Mouse (Mus musculus): ENCODE data around the gene Kcns1. TPM values are rescaled to one million over a fixed set of nuclear protein-coding genes. Genes with fewer than 3 reads are reported as not detected.

Gene Kcns1
- polyA plus RNA-seq, 1 experiment from 2014 or later = 3.6 TPM

GRCm38 (mm10) chr2:164167752-164168570 is 3.0 kb downstream of the Kcns1 start:
- Histone ChIP-seq H3K9ac (no peak overlapping the region), H3K4me2 (peak overlapping the region; percentile 73), H3K27me3 (peaks cover 66% of the 10 kb centered on the region), H3K36me3 (no peaks in the 10 kb centered on the region), H3K4me1 (peaks cover 25% of the 10 kb centered on the region), H3K4me3 (peak overlapping the region; percentile 36), H3K27ac (no peak overlapping the region), H3K9me3 (no peaks in the 10 kb centered on the region)
- 0 out of 2 replicates have a peak, but pooled peaks have one; percentile 36 for ATAC-seq (ENCODE audit: insufficient number of reproducible peaks, low FRiP score, low TSS enrichment, low read depth)
- 14% methylated on average over 89 of the region's 90 CpGs for WGBS

- no peak for ATAC-seq (ENCODE audit: insufficient number of reproducible peaks, low FRiP score, low TSS enrichment, low read depth)
- Histone ChIP-seq H3K9me3 (no peaks in the 10 kb centered on the region), H3K9ac (no peak overlapping the region), H3K27me3 (peaks cover 46% of the 10 kb centered on the region), H3K4me3 (no peak overlapping the region), H3K4me2 (no peak overlapping the region), H3K27ac (no peak overlapping the region), H3K4me1 (peaks cover 26% of the 10 kb centered on the region), H3K36me3 (no peaks in the 10 kb centered on the region)
- 92% methylated on average over 5 of the region's 5 CpGs for WGBS
Measured at GRCm38 (mm10) chr2:164164941-164165340, 6.0 kb downstream of the Kcns1 start.

GRCm38 (mm10) chr2:164161515-164162055 is 9.3 kb downstream of the Kcns1 start:
- 74% methylated on average over 11 of the region's 11 CpGs for WGBS
- no peak overlapping the region for H3K4me3 ChIP-seq
- H3K9ac ChIP-seq = no peak overlapping the region
- H3K27ac ChIP-seq = 0 out of 2 replicates have a peak overlapping the region, but pooled peaks have one; percentile 27
- H3K4me2 ChIP-seq = no peak overlapping the region
- H3K36me3 ChIP-seq = no peaks in the 10 kb centered on the region
- no peak for ATAC-seq (ENCODE audit: insufficient number of reproducible peaks, low FRiP score, low TSS enrichment, low read depth)
- peaks cover 12% of the 10 kb centered on the region for H3K4me1 ChIP-seq
- H3K27me3 ChIP-seq = peaks cover 12% of the 10 kb centered on the region
- H3K9me3 ChIP-seq = no peaks in the 10 kb centered on the region

DNA sequence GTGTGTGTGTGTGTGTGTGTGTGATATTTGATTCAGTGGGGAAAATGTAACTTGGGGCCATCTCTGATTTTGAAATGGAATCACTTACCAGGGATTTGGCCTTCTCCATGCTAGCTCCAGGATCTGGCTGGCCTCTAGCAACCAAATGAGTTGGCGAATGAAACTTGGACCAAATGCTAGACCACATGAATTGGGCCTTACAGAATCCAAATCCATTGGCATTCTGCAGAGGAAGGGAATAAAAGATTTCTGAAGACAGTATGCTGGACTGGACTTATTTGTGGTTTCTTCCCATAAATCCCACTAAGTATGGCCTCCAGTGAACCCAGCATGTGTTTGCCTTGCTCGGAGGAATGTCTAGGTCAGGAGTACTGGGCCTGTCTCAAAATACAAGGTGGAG is 12.1 kb downstream of the Kcns1 start:
- no peak overlapping the region for H3K9ac ChIP-seq
- no peak overlapping the region for H3K4me2 ChIP-seq
- peak overlapping the region; percentile 40; the same call in 1 of the 2 replicates for H3K27ac ChIP-seq
- no peak overlapping the region for H3K4me3 ChIP-seq
- H3K36me3 ChIP-seq = peaks cover 4% of the 10 kb centered on the region; the same call in 1 of the 2 replicates
- no peaks in the 10 kb centered on the region for H3K9me3 ChIP-seq
- WGBS = 64% methylated on average over 2 of the region's 2 CpGs
- peaks cover 12% of the 10 kb centered on the region for H3K4me1 ChIP-seq
- no peaks in the 10 kb centered on the region for H3K27me3 ChIP-seq
- no peak for ATAC-seq (ENCODE audit: insufficient number of reproducible peaks, low FRiP score, low TSS enrichment, low read depth)

DNA sequence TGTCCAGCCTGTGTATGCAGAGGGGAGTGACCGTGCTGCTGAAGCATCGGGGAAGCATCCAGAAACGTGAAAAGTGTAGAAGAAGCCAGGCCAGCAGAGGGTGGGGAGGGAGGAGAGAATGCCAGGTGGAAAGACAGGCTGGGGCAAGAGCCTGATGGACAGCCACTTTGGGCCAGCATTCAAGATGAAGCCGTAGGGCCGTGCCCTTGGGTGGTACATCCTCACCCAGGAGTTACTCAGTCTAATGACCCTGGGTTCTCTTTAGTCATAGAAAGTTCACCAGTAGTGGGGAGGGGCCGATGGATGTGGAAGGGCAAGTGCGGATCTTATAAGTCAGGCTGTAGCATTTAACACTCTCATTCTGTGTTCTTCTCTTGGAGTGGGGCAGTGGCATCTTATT is 14.8 kb downstream of the Kcns1 start:
- H3K27ac ChIP-seq = no peak overlapping the region
- no peaks in the 10 kb centered on the region for H3K9me3 ChIP-seq
- H3K4me1 ChIP-seq = peaks cover 10% of the 10 kb centered on the region
- ATAC-seq (ENCODE audit: insufficient number of reproducible peaks, low FRiP score, low TSS enrichment, low read depth) = no peak
- no peaks in the 10 kb centered on the region for H3K27me3 ChIP-seq
- no peak overlapping the region for H3K4me2 ChIP-seq
- WGBS = 80% methylated on average over 7 of the region's 7 CpGs
- no peak overlapping the region for H3K9ac ChIP-seq
- peaks cover 25% of the 10 kb centered on the region for H3K36me3 ChIP-seq
- no peak overlapping the region for H3K4me3 ChIP-seq

DNA sequence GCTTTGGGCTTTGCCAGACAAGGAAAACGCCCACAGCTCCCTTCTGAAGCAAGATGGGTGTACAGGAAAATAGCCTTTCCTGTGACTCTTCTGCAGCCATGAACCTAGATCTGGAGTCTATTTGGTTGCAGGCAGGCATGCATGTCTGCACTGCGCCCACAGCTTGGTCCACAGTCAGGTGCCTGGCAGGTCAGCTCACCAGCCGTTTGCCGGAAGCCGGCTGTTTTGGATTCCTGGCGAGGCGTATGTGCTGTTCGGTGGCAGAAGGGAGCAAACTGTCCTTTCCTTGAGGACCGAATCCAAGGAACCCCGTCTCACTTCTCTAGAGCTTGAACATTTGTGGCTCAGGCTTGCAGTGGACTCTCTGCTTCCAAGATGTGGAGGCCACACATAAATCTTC is 16.9 kb downstream of the Kcns1 start:
- 91% methylated on average over 10 of the region's 10 CpGs for WGBS
- no peaks in the 10 kb centered on the region for H3K9me3 ChIP-seq
- H3K4me3 ChIP-seq = no peak overlapping the region
- no peak for ATAC-seq (ENCODE audit: insufficient number of reproducible peaks, low FRiP score, low TSS enrichment, low read depth)
- H3K9ac ChIP-seq = no peak overlapping the region
- no peak overlapping the region for H3K27ac ChIP-seq
- no peaks in the 10 kb centered on the region for H3K27me3 ChIP-seq
- H3K4me2 ChIP-seq = no peak overlapping the region
- H3K36me3 ChIP-seq = peaks cover 25% of the 10 kb centered on the region
- peaks cover 27% of the 10 kb centered on the region for H3K4me1 ChIP-seq

DNA sequence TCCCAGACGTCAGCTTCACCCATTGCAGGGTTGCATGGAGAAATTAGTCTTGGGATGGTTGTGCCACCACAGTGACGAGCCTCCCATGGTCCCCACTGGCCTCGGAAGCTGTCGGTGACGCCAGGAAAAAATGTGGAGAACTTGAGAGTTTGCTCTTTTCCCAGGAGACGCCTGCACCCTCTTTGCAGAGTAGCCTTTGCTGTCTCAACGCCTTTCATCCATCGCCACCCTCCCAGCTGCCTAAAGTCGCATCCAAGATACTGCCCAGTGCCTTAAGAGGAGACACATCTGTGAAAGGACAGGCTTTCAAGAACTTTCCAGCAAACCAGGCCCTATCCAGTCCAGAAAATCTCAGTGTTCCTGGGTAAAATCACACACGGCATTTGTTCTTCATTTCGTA is 18.6 kb downstream of the Kcns1 start:
- peaks cover 25% of the 10 kb centered on the region for H3K36me3 ChIP-seq
- no peak overlapping the region for H3K4me3 ChIP-seq
- ATAC-seq (ENCODE audit: insufficient number of reproducible peaks, low FRiP score, low TSS enrichment, low read depth) = no peak
- peaks cover 30% of the 10 kb centered on the region for H3K4me1 ChIP-seq
- H3K9ac ChIP-seq = no peak overlapping the region
- H3K9me3 ChIP-seq = no peaks in the 10 kb centered on the region
- 94% methylated on average over 11 of the region's 11 CpGs for WGBS
- H3K27ac ChIP-seq = no peak overlapping the region
- H3K4me2 ChIP-seq = no peak overlapping the region
- no peaks in the 10 kb centered on the region for H3K27me3 ChIP-seq

GRCm38 (mm10) chr2:164150086-164150760 is 20.7 kb downstream of the Kcns1 start:
- WGBS = 19% methylated on average over 14 of the region's 14 CpGs
- H3K4me1 ChIP-seq = peaks cover 30% of the 10 kb centered on the region
- H3K36me3 ChIP-seq = peaks cover 25% of the 10 kb centered on the region
- H3K27ac ChIP-seq = peak overlapping the region; percentile 89
- ATAC-seq (ENCODE audit: insufficient number of reproducible peaks, low FRiP score, low TSS enrichment, low read depth) = peak; percentile 88
- no peak overlapping the region for H3K4me2 ChIP-seq
- H3K9me3 ChIP-seq = no peaks in the 10 kb centered on the region
- no peak overlapping the region for H3K9ac ChIP-seq
- no peak overlapping the region for H3K4me3 ChIP-seq
- no peaks in the 10 kb centered on the region for H3K27me3 ChIP-seq

GRCm38 (mm10) chr2:164146556-164146955 is 24.4 kb downstream of the Kcns1 start:
- no peak for ATAC-seq (ENCODE audit: insufficient number of reproducible peaks, low FRiP score, low TSS enrichment, low read depth)
- no peak overlapping the region for H3K4me2 ChIP-seq
- WGBS = 91% methylated on average over 12 of the region's 12 CpGs
- H3K36me3 ChIP-seq = peaks cover under 1% of the 10 kb centered on the region; the same call in 1 of the 2 replicates
- no peak overlapping the region for H3K9ac ChIP-seq
- no peak overlapping the region for H3K4me3 ChIP-seq
- no peak overlapping the region for H3K27ac ChIP-seq
- H3K9me3 ChIP-seq = no peaks in the 10 kb centered on the region
- H3K4me1 ChIP-seq = peaks cover 38% of the 10 kb centered on the region
- H3K27me3 ChIP-seq = no peaks in the 10 kb centered on the region

DNA sequence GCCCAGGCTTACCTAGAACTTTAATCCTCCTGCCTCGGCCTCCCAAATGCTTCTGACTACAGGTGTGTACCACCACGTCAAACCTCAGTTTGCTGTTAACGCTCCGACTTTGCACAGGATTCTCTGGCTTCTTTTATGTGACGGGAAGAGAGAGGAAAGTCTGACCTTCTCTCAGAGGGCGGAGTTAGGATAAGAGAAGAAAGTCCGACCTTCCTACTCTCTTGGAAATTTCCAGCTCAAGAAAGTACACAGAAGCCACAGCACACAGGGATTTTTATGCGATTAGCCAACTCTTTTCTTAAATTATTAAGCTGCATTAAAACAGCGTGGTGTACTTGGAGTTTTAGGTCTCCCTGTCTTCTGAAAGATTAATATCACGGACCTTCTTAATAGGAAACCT is 26.4 kb downstream of the Kcns1 start:
- no peaks in the 10 kb centered on the region for H3K9me3 ChIP-seq
- no peak overlapping the region for H3K4me2 ChIP-seq
- ATAC-seq (ENCODE audit: insufficient number of reproducible peaks, low FRiP score, low TSS enrichment, low read depth) = no peak
- H3K4me3 ChIP-seq = no peak overlapping the region
- peaks cover 29% of the 10 kb centered on the region for H3K4me1 ChIP-seq
- H3K9ac ChIP-seq = no peak overlapping the region
- no peaks in the 10 kb centered on the region for H3K36me3 ChIP-seq
- 77% methylated on average over 10 of the region's 10 CpGs for WGBS
- H3K27ac ChIP-seq = no peak overlapping the region
- no peaks in the 10 kb centered on the region for H3K27me3 ChIP-seq

DNA sequence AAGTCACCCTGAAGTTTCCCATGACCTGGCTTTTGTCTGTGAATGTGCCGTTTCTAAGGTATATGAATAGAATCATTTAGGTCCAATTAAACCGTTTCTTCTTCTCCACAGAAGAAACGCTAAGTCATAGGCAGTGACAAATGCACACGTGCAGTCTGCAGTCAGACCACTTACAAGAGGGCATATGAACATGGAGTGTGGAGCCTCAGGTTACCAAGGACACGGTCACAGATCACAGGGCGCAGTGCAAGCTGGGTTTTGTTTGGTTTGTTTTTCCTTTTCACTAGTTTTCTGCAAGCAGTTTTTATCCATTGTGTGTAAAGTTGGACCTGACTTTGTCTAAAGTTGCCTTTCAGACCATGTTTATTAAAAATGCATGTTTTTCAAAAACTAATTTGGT is 26.9 kb downstream of the Kcns1 start:
- H3K36me3 ChIP-seq = no peaks in the 10 kb centered on the region
- no peak overlapping the region for H3K9ac ChIP-seq
- H3K4me1 ChIP-seq = peaks cover 26% of the 10 kb centered on the region
- ATAC-seq (ENCODE audit: insufficient number of reproducible peaks, low FRiP score, low TSS enrichment, low read depth) = no peak
- no peak overlapping the region for H3K27ac ChIP-seq
- H3K9me3 ChIP-seq = no peaks in the 10 kb centered on the region
- 76% methylated on average over 6 of the region's 6 CpGs for WGBS
- no peak overlapping the region for H3K4me2 ChIP-seq
- no peak overlapping the region for H3K4me3 ChIP-seq
- no peaks in the 10 kb centered on the region for H3K27me3 ChIP-seq

- Histone ChIP-seq H3K27me3 (no peaks in the 10 kb centered on the region), H3K4me1 (peaks cover 37% of the 10 kb centered on the region)
- ATAC-seq (ENCODE audit: insufficient number of reproducible peaks, low FRiP score, low TSS enrichment, low read depth) = no peak
Measured at GRCm38 (mm10) chr2:164142021-164142420, 28.9 kb downstream of the Kcns1 start.

More at GRCm38 (mm10) chr2:164142021-164142420, 28.9 kb downstream of the Kcns1 start:
- Histone ChIP-seq H3K36me3 (no peaks in the 10 kb centered on the region), H3K4me2 (no peak overlapping the region), H3K4me3 (no peak overlapping the region), H3K9me3 (no peaks in the 10 kb centered on the region), H3K9ac (no peak overlapping the region), H3K27ac (peak overlapping the region; percentile 85)
- 48% methylated on average over 10 of the region's 10 CpGs for WGBS

Data from limb, embryonic 15.5 days (tissue).